Mouse (Mus musculus): ENCODE data around the gene Helz. TPM values are rescaled to one million over a fixed set of nuclear protein-coding genes. Genes with fewer than 3 reads are reported as not detected.
"Not testable (repeated sequence)": the region's sequence is repeated elsewhere in the genome, so short reads cannot be mapped to it uniquely, and the experiment has no call there.

Gene Helz
- polyA plus RNA-seq (2017; shearing (Covaris generic)): 10 to 100 TPM; 23.9 to 30.6 TPM

DNA sequence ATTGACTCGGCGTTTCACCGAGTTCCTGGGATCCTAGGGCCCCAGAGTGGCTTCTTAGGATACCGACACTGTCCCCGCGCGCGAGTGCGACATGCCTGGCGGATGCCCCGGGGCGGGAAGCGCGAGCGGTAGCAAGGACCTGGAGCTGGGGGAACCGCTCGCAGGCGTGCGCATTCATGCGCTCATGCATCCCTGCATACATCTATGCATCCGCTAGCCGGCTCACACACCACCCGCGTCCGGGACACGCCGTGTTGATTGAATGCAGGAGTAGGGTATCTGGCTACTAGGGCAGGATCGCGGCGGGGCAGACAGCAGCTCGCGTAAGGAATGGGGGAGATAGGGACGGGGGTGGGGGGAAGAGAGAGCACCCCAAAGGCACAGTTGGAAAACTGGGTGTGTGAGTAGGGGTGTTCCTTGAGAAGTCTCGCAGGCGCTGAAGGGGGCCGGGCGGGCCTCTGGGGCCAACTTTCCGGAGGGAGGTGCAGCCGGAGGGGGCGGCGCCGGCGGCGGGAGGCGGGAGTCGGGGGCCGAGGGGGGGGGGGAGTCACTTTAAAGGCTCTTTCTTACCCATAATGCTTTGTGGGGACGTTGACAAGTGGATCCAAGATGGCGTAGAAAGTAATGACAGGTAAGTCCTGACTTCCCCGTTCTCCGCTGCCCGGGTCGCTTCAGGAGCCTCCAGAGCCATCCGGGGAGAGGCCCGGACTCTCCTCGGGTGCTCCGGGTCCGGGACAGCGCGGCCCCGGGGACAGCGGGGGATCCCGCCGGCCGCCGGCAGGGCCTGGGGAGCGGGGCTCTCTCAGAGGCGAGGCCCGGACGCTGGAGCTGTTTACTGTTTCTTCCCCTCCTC, at the start of gene Helz:
Gene Helz, plus strand, starts transcription at position 580 of the 853 bp plus-strand sequence.
- ATAC-seq: peak; percentile 87

DNA sequence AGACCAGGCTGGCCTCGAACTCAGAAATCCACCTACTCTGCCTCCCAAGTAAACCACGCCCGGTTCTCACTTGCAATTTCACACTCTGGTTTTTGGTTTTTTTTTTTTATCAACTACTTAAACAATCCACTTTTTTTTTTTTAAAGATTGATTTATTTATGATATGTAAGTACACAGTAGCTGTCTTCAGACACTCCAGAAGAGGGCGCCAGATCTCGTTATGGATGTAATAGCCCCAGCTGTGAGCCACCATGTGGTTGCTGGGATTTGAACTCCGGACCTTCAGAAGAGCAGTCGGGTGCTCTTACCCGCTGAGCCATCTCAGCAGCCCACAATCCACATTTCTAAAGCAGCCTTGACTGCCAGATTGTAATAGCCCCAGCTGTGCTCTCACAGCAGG, 44.9 kb upstream of the Helz start:
- no peak for ATAC-seq

DNA sequence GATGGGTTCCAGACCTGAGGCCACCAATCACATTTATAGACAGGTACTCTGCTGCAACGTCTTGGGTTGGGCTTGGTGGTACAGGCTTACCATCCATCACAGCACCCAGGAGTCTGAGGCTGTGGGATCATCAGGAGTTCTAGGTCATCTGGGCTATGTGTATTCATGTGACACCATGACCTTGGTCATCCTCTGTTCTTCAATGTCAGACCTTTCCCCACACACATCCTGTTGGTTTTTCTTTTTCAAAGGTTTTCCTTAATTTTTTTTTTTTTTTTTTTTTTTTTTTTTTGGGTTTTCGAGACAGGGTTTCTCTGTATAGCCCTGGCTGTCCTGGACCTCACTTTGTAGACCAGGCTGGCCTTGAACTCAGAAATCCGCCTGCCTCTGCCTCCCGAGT, 43.4 kb upstream of the Helz start:
- ATAC-seq: not testable (repeated sequence)

DNA sequence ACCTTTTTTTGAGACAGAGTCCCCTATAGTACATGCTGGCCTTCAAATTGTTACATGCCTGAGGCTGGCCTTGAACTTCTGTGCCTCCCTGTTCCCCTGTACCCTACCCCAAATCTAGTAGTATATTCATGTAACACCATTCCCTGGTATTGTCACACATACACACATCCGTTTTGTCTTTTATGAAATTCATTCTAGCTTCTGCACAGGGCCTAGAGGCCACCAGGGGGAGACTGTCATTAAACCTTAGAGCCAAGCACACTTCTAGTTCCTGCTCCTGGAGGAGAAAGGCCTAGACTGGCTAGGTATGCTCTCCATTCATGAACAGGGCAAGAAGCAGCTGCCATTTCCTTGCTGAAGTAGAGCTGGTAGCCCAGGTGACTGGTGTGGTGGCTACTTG, 41.5 kb upstream of the Helz start:
- ATAC-seq: no peak

DNA sequence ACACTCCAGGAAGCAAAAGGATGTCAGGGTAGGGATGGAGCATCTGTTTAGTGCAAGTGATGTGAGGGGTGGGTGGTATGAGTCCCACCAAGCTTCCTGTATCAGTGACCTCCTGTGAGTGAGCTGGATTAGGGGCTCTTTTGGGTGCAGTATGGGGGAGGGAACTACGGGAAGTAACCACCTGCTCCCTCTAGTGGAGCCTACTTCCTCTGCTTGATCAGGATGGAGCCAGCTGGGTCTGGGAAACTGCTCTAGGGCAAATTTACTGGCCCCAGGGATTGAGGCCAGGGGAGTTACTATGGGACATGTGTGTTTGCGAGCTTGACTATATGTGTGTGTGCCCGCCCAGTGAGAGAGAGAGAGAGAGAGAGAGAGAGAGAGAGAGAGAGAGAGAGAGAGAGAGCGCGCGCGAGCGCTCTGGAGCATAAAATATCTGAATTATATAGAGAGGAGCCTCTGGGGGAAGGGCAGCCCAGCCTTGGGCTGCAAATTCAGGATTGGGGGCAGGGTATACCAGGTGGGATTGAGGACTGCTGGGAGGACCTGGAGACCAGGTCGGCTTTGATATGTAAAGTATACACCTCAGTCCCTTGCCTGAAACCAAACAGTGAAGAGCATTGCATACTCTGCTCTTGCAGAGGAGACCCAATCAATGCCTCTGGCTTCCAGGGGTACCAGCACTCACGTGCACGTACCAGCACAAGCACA, 37.9 kb upstream of the Helz start:
- ATAC-seq: no peak

DNA sequence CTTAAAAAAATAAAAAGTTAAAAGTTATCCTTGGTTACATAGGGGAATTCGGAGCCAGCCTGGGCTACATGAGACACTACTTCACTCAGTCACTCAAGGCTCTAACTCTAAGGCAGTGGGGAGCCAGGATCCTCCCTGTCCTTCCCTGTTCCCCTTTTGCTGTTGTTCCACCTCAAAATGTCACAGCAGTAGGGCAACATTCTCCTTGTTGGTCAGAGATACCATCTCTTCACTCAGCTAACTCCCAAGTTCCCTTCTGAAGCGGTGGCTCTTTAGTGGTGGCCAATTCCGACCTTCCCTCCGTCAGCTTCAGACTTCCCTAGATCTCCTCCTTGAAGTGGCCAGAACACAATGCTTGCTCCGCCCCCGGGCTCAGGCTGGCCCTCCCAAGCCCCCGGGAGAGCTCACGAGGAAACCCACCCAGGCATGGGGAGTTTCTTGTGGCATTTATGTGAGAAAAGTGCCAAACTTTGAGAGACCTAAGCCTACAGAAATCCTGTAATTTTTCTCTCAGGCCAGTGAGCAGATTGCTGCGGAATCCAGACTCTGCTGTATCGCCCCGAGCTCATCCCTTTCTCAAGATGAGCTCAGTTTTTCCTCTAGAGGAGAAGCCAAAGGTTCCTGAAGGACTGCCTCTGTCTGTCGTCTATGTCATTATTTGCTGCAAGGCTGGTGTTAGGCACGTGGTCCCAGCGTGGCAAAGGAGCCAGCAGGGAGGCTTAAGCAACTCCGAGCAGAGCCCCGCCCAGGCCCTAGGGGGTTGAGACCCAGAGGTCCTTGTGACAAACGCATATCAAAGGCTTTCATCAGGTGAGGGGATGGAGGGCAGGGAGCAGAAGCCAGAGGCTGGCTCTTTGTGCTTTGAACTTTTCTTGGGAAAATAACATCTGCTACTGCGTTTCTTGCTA, 37.1 kb upstream of the Helz start:
- ATAC-seq: no peak

DNA sequence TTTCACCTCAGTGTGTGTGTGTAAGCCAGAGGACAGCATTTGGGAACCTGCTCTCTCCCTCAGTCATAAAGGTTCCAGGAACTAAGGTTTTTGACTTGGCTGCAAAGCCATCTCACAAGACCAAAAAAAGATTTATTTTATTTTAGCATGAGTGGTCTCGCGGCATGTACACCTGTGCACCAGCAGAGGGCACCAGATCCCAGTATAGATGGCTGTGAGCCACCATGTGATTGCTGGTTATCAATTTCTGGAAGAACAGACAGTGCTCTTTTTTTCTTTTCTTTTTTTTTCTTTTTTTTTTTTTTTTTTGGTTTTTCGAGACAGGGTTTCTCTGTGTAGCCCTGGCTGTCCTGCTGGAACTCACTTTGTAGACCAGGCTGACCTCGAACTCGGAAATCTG, 35.8 kb upstream of the Helz start:
- peak; percentile 59 for ATAC-seq

DNA sequence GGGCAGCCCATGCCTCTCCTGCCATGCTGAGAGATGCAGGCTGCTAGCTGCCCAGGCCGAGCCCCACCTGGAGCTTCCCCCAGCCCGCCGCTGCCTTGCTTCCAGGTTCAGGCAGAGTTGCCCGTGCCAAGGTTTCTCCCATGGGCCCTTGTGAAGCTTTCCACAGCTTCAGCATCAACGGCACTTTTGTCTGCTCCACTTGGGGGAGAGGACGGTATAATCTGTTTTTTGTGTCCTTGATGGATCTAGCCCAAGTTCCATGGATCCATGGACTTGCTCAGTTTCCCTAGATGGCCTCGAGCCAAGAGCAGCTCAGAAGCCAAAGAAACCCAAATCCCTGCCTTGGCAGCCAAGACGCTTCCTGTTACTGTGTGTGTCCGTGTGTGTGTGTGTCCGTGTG, 34.7 kb upstream of the Helz start:
- no peak for ATAC-seq

DNA sequence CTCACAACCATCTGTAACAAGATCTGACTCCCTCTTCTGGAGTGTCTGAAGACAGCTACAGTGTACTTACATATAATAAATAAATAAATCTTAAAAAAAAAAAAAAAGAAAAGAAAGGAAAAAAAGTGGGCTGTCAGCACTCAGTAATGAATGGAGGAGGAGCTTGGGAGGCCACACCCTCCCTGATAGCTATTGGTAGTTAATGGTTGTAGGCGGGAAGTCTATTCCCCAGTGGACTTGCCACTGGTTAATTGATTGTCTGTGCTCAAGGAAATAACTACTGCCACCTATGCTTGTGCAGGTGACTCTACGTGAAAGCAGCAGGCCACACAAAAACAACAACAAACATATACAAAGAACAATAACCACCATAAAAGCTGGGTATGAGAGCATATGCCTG, 31.3 kb upstream of the Helz start:
- no peak for ATAC-seq

DNA sequence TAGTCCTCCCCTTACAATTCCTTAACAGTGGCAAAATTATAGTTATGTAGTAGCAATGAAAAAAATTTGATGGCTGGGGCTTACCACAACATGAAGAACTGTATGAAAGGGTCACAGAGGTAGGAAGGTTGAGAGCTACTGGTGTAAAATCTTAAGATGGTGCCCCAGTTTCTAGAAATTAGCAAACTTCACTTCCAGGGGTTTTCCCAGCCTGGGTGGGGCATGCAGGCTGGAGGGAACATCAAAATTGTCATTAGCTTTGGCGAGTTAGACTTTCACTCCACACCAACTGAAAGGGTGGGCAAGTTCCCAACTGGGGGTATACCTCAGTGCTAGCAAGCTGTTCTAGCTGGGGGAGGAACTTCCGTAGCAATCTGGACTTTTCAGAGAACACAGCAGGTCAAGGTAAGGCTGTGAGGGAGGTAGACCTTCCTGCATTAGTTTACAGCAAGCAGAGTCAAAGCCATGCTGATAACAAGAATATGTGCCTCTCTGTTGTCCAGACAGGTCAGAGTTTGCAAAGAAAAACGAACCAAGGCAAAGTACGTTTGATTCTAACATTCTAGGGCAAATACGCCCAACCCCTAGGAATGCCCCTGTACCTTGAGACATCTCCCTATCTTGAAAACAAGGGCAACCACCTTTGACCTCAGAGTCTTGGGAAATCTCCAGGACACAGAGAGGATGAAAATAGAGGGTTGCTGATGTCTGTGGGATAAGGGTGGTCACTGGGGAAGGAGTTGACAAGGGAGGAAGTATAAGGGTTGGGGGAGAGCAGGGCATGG, 28.9 kb upstream of the Helz start:
- no peak for ATAC-seq

DNA sequence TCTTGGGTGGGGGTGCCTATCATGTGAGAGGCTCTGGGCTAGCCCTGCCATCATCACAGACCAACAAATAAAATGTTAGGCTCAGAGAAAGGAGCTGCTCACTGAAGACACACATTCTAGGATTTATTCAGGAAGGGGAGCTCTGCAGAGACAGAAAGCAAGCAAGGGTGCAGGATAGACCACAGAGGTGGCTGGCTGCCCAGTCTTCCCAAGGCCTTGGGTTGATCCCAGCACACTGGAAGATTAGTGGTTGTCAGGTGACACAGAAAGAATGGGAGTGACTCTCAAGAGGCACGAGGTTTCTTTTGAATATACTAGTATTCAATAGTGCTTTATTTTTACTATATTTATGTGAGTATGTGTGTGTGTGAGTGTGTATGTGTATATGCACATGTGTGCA, 26.6 kb upstream of the Helz start:
- ATAC-seq: no peak

DNA sequence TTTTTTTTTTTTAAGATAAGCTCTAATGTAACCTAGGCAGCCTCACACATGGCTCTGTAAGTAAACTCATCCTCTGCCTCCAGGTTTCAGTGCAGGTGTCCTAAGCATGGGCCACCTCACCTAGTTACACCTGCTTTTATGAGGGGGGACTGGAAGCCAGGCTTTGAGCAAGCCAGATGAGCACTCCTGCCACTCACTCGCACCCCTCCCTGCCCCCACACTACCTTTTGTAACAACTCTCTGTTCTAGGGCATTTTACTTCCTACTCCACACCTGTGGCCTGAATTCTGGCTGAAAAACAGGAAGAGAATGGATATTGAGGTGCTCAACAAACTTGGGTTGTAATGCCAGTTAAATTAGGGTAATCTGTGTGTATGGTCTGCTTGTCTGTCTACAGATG, 22.8 kb upstream of the Helz start:
- ATAC-seq: no peak

DNA sequence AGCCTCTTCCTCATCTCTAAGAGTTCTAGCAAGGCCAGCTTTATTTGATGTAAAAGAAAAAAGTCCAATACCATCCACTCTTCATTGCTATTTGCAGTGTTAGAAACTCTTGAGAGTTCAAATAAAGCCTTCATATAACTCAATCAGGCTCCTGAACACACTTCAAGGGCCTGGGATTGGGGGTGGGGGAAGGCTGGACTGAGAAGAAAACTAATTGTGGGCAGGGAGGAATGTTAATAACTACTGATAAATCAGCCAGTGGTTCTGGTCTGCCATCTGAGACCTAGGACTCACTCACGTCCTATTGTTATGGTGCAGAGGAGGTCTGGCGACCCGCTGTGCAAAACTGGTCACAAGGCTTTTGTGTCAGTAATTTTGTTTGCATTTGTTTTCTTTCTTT, 20.1 kb upstream of the Helz start:
- ATAC-seq: no peak

DNA sequence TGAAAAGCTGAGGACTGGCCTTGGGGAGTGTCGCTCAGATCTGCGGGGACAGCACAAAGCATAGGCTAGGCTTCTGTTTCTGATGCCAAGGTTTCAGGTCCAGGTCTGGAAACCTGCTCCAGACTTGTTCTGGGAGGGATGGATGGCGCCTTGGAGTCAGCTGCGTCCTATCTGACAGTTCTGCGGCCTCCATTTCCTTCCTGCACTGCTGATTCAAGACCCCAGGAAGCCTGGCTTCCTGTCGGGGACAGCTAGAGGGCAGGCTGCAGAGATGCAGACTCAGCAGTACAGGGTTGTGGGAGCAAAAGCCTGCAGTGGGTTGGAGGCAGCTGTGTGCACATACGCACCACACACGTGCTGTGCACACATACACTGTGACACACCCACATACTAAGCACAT, 18.4 kb upstream of the Helz start:
- peak; percentile 95 for ATAC-seq

DNA sequence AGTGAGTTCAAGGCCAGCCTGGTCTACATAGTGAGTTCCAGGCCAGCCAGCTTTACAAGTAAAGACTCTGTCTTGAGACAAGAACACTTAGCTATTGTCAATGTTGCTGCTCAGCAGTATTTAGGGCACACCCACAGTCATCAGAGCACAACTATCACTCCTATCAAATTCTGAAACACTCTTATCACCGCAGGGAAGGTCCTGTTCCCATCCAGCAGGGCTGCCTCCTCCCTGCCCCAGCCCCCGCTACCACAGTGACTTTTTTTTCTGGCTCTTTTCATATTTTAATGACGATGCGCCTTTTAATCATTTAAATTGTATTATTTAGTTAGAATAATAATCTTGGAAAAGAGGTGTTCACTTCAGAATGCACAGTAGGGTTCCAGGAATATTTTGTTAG, 16.3 kb upstream of the Helz start:
- ATAC-seq: no peak

DNA sequence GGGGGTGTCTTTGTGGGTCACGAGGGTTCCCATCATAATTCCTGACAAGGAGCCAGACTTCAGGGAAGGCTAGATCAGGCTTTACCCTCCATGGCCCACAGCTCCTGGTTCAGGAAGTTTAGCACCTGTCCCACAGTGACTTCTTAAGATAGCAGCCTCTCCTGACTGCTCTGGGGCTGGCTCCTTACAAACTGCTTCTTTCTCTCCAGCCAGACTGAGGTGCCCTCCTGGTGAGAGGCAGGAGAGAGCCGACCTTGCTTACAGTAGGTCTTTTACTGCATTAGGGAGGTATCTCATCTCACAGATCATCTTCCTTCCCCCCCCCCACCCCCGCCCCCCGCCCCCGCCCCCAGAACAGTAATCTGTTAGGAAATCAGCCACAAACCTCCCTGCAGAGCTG, 15.5 kb upstream of the Helz start:
- no peak for ATAC-seq

DNA sequence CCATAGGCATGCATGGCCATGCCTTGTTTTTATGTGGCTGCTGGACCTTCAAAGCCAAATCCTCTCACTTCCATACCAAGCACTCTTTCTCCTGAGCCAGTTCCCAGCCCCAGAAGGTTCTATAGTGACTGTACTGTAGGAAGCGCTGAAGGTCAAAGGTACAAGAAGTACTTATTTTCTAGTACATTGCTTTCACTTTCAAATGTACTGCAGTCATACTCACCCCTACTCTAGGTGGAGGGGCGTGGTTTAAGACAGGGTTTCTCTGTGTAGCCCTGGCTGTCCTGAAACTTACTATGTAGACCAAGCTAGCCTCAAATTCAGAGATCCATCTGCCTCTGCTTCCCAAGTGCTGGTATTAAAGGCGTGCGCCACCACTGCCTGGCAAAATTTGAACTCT, 8.7 kb upstream of the Helz start:
- peak; percentile 97 for ATAC-seq

DNA sequence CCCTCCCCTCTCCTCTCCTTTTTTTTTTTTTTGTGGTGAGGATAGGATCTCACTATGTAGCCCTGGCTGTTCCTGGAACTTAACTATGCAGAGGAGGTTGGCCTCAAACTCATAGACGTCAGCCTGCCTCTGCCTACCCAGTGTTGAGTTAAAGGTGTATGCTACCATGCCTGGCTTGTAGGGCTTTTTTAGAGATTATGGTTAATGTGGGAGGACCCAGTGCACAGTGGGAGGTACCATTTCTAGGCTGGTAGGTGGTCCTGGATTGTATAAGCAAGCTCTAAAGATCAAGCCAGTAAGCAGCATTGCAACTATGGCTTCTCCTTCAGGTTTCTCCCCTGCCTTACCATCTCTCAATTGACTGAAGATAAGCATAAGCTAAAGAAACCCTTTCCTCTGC, 7.4 kb upstream of the Helz start:
- ATAC-seq: no peak

DNA sequence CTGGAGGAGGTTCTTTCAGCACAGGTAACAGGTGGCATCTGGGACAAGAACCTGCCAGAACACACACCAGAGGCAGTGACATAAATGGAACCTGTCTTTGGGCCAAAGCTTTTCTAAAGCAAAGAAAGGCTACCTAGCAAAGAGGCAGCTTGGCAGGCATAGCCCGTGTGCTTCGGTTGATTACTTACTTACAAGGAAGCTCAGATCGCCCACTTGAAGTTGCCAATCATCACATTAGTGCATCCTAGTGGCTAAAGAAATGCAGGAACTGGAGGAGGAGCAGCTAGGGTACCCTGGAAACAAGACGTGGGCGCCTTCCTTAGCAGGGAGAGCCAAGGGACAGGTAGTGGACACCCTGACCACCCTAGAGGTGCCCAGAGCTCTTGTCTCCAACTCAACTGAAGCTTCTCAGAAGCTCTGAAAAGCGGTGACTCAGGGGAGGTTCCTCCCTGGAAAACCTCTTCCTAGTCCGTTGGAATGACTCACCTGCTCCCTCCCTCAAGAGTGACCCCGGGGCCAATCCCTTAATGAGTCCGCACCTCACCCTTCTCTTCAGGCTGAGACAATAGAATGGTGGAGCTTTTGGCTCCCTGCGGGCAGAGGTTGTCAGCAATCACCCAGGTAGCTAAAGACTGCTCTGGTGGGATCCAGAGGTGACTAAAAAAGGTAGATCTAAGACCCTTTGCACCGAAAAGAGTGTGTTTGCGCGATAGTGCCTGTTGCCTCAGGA, 1.8 kb upstream of the Helz start:
- ATAC-seq: no peak

DNA sequence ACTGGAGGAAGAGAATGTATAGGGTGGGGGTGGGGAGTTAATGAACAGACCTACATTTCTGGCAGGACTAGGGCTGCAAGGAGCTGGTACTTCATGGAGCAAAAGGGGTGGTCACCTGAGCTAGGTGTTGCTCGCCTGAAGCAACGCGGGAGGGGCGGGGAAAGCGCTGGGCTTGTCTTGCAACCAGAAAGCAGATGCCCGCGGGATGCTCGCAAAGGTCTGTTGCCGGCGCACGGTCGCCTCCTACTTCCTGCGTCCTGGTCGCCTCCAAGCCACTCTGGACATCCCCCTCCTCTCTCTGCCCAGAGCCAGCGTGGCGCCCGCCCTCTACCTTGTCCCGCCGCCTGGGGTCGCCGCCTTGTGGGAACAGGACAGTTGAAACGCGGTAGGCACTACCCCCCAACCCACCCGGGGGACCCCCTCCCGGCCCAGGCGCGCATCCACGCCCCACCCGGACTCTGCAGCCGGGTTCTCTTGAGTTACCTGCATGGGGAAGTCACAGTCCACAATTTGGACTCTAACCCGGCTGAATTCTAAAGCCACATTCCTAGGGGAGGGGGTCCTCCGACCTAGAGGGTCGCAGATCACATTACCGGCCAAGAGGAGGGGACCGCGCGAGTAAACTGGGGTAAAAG, 946 bp upstream of the Helz start:
- peak; percentile 15 for ATAC-seq

Measured in activated CD4-positive, CD25-positive, alpha-beta regulatory T cell, adult 4 months (primary cell).